Mouse (Mus musculus) testis, adult 2 months (tissue): Measurements from ENCODE around the gene Fxyd7. TPM values are rescaled to one million over a fixed set of nuclear protein-coding genes. Genes with fewer than 3 reads are reported as not detected.
A peak's percentile ranks its signal among the peaks of the same experiment; 100 is the strongest.

Experiments
- H3K27ac ChIP-seq: fragments of 200-500 bp; 2 replicates; pipeline ENCODE4 v1.5.1; 2012; ENCODE audit warnings: low read depth, low read length; ENCODE audit not compliant: control insufficient read depth, insufficient read depth
- H3K27me3 ChIP-seq: fragments of 200-500 bp; 2 replicates; pipeline ENCODE4 v1.6.1; 2012; ENCODE audit warnings: mild to moderate bottlenecking, low read length, moderate library complexity; ENCODE audit not compliant: control insufficient read depth, insufficient read depth
- H3K36me3 ChIP-seq: fragments of 200-500 bp; 2 replicates; pipeline ENCODE4 v1.6.1; 2012; ENCODE audit warnings: mild to moderate bottlenecking, low read length; ENCODE audit not compliant: control insufficient read depth, insufficient read depth
- H3K4me1 ChIP-seq: fragments of 200-500 bp; 2 replicates; pipeline ENCODE4 v1.6.1; 2012; ENCODE audit warnings: low read length; ENCODE audit not compliant: control insufficient read depth, insufficient read depth
- H3K4me3 ChIP-seq: fragments of 200-500 bp; 2 replicates; pipeline ENCODE4 v1.5.1; 2012; ENCODE audit warnings: low read depth, mild to moderate bottlenecking, low read length, moderate library complexity, mixed read lengths; ENCODE audit not compliant: control insufficient read depth
- CTCF ChIP-seq: fragments of 200-500 bp; IDR thresholded peaks from 2 replicates; pipeline ENCODE4 v1.5.1; 2012; ENCODE audit warnings: low read depth, mild to moderate bottlenecking, inconsistent platforms, low read length, moderate library complexity; ENCODE audit not compliant: control insufficient read depth, insufficient read depth, insufficient replicate concordance
- POLR2A ChIP-seq: fragments of 200-500 bp; IDR thresholded peaks from 2 replicates; pipeline ENCODE4 v1.6.1; 2012; ENCODE audit warnings: low read depth, mild to moderate bottlenecking, inconsistent platforms, low read length, moderate library complexity; ENCODE audit not compliant: control insufficient read depth
- polyA plus RNA-seq: library from polyadenylated mRNA; depleted of rRNA; stranded (reverse); fragments of >200 nt; gene quantifications from 2 replicates; pipeline ENCODE4 v1.2.3, GENCODE M21; 2012

Fxyd7 gene
- polyA plus RNA-seq, 1 experiment: 1.6 TPM

DNA sequence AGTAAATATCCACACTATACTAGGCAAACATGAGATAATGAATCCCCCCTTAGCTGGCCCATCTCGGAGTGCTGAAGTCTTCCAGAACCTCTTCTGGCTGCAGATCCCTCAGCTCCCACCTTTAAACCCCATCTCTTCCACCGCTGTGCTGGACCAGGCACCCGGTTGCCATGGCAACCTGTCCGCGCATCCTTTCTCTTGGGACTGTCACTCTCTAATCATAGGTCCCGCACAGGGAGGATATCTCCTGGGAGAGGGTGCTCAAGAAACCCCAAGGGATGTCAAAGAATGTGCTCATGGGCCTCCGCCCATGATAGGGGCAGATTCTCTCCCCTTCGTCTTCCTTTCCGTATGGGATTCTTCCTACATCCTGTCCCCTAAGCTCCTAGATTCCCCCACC is 346 bp downstream of the Fxyd7 start:
- TF ChIP-seq POLR2A (no peak), CTCF (no peak)
- Histone ChIP-seq H3K4me3 (no peak overlapping the region), H3K27ac (no peak overlapping the region), H3K36me3 (no peaks in the 10 kb centered on the region), H3K27me3 (no peaks in the 10 kb centered on the region; the same call in 1 of the 2 replicates), H3K4me1 (peaks cover 9% of the 10 kb centered on the region)

- Histone ChIP-seq H3K4me3 (no peak overlapping the region), H3K36me3 (no peaks in the 10 kb centered on the region), H3K27ac (no peak overlapping the region), H3K27me3 (no peaks in the 10 kb centered on the region; the same call in 1 of the 2 replicates), H3K4me1 (peaks cover 9% of the 10 kb centered on the region)
- TF ChIP-seq CTCF: no peak
- TF ChIP-seq POLR2A: no peak
Measured at GRCm38 (mm10) chr7:31050487-31050886, 780 bp downstream of the Fxyd7 start.

DNA sequence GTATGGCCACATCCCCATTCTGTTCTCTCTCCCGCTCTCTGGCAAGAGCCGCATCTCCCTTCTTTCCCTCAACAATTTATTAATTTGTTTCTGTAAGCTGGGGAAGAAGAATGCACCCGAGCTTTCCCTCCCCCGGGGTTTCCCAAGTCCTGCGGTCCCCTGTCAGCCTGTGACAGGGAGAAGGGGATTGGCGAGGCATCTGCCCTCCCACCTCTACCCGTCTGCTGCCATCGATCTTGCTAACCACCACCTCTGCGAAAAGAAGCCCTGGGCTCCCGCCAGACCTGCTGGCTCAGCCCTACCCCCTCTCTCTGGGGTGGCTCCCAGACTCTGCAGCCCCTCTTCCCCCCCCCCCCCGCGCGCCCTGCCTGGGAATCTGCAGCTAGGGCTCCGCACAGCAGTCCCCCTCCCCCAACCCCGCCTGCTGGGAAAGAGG is 1.4 kb downstream of the Fxyd7 start:
- TF ChIP-seq CTCF: no peak
- TF ChIP-seq POLR2A: no peak
- no peaks in the 10 kb centered on the region; the same call in 1 of the 2 replicates for H3K27me3 ChIP-seq
- H3K4me1 ChIP-seq: peaks cover 9% of the 10 kb centered on the region
- H3K27ac ChIP-seq: no peak overlapping the region
- H3K36me3 ChIP-seq: no peaks in the 10 kb centered on the region
- no peak overlapping the region for H3K4me3 ChIP-seq

DNA sequence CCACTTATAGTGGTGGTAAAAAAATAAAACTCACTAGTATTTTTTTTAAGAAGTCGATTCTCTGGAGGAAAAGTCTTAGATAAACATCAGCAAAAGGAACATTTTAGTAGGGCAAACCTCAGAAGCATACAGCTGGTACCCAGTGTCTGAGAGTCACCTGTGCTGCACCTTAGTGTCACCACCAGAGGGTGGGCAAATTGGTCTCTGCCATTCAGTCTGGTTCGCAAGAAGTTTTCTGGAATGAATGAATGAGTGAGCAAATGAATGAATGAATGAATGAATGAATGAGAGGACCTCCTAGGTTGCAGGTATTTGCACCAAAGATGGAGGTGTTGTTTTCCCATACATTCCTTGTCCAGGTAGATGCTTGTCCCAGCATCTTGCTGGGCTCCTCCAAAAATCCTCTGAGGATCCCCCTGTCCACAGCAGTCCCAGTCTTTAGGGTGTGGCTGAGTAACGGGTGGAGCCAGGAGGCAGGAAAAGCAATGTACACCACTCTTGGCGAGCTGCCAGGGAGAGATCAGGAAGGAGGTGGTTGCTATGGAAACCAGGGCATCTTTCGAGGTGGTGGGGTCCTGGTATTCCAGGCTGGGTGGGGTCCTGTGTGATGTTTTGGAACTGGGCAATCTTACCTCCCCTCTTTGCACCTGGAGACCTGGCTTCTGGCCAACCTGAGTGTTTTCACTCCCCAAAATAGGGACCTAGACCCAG is 2.0 kb downstream of the Fxyd7 start:
- peaks cover 9% of the 10 kb centered on the region for H3K4me1 ChIP-seq
- H3K4me3 ChIP-seq: no peak overlapping the region
- H3K27me3 ChIP-seq: no peaks in the 10 kb centered on the region; the same call in 1 of the 2 replicates
- H3K36me3 ChIP-seq: no peaks in the 10 kb centered on the region
- no peak overlapping the region for H3K27ac ChIP-seq
- TF ChIP-seq CTCF: no peak
- TF ChIP-seq POLR2A: no peak

GRCm38 (mm10) chr7:31042431-31042910 is 8.8 kb downstream of the Fxyd7 start, which contains the start of gene Fxyd5:
Gene Fxyd5 (minus strand): TSS chr7:31042481.
- Histone ChIP-seq H3K4me1 (peaks cover 9% of the 10 kb centered on the region), H3K27ac (no peak within 1 kb of the TSS), H3K27me3 (no peaks in the 10 kb centered on the region), H3K4me3 (peak within 1 kb of the TSS; percentile 21), H3K36me3 (no peaks in the 10 kb centered on the region)
- TF ChIP-seq POLR2A: no peak
- no peak for TF ChIP-seq CTCF

DNA sequence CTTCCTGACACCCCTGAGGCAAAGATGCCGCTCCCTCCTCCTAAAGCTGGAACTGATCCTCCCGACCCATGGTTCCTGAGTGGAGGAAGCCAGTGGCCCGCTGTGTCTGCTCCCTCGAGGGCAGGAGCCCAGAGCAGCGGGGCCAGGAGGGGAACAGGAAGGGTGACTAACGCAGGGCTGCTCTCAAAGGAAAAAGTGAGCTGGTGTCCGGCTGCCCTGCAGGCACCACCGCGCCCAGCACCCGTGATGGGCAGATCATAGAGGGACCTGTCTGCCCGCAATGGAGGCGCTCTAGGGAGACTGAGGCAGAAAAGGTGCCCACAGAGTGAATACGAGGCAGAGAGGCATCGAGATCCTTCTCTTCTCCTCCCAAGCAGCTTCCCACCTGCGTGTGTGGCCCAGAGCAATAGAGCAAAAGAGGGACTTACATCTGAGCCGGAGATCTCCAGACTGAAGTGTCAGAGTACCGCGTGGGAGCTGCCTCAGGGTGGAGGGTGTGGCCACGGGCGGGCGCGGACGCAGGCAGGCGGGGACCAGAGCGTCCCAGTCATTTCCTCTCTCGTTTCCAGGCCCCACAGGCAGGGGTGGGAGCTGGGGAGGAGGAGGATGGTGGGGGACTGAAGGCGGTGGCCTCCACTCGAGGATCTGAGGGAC is 9.5 kb downstream of the Fxyd7 start:
- peak overlapping the region; percentile 21 for H3K4me3 ChIP-seq
- no peak for TF ChIP-seq POLR2A
- TF ChIP-seq CTCF: no peak
- H3K27me3 ChIP-seq: no peaks in the 10 kb centered on the region
- no peaks in the 10 kb centered on the region for H3K36me3 ChIP-seq
- peaks cover 12% of the 10 kb centered on the region for H3K4me1 ChIP-seq
- no peak overlapping the region for H3K27ac ChIP-seq

- no peak for TF ChIP-seq POLR2A
- Histone ChIP-seq H3K4me1 (peaks cover 16% of the 10 kb centered on the region), H3K36me3 (no peaks in the 10 kb centered on the region), H3K27me3 (no peaks in the 10 kb centered on the region), H3K27ac (no peak overlapping the region), H3K4me3 (no peak overlapping the region)
Measured at GRCm38 (mm10) chr7:31041023-31041407, 10.3 kb downstream of the Fxyd7 start.
